Mouse (Mus musculus) left cerebral cortex, postnatal 14 days (tissue): ENCODE results near the gene Pbld1. TPM values are rescaled to one million over a fixed set of nuclear protein-coding genes. Genes with fewer than 3 reads are reported as not detected.
"Not testable (repeated sequence)": the region's sequence is repeated elsewhere in the genome, so short reads cannot be mapped to it uniquely, and the experiment has no call there.

Experiments
- DNase-seq, 2 experiments: peaks; one replicate each; pipeline ENCODE4 v3.0.0; 2021 to 2022; ENCODE audit warnings: low spot score in 2 of 2, mixed read lengths in 1 of 2
- intact Hi-C: fragments of 180-260 bp; cut with DNase I; formaldehyde crosslinking; loops from one replicate; pipeline ENCODE4 v1.15.1; 2025
- total RNA-seq, 2 experiments: library from RNA; stranded (reverse); gene quantifications; 2 replicates each; pipeline ENCODE4 v1.2.3; 2021

The Pbld1 gene
- total RNA-seq, 2 experiments from 2014 or later: 0.29 TPM; not detected in 1

DNA sequence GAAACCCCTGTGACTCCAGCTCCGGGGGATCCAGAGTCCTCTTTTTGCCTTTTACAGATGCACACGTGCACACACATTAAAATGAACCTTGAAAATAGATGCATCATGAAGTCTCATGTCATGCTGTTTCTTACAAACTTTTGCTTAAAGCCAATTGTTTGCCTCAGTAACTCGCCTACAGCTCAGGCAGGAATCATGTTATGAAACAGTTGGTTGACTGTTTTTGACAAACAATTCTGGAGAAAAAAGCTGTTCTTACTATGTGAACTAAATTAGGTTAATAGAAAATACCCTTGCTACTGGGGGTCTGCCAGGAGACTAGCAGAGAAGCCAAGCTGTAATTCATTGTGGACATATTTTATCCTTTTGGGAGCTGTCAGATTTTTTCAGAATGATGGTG is 27.0 kb upstream of the Pbld1 start:
- DNase-seq: no peak
- intact Hi-C loops: no loop called here

- intact Hi-C loops: no loop called here
- no peak for DNase-seq
Observed at GRCm38 (mm10) chr10:63038571-63039320, 21.2 kb upstream of the Pbld1 start.

DNA sequence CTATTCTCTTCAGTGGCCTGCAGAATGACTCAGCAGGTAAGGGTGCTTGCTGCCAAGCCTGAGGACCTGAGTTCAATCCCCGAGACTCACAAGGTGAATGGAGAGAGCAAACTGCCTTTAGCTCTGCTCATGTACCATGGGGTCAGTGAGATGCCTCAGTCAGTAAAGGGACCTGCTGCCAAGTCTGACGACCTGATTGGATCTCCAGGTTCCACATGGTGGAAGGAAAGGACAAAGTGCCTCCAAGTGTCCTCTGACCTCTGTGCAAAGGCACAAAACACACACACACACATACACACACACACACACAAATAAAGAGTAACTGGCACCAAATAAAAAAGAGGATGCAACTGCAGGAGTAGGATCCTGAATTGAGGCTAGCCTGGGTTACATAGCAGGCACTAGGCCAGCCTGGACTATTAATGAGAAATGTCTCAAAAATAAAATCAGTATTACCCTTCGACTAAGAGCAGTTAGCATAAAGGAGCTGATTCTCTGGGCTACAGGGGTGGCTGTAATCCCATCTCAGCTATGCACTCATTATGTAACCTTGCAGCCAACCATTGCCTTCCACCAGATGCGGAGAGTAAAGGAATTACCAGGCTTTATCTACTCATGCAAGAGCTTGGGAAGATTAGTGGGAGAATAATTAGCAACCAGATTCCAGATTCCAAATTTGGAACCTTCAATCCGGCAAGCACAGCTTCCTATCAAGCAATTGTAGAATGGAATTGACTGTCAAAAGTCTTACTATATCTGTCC is 19.9 kb upstream of the Pbld1 start:
- DNase-seq: no peak
- intact Hi-C loops: no loop called here

DNA sequence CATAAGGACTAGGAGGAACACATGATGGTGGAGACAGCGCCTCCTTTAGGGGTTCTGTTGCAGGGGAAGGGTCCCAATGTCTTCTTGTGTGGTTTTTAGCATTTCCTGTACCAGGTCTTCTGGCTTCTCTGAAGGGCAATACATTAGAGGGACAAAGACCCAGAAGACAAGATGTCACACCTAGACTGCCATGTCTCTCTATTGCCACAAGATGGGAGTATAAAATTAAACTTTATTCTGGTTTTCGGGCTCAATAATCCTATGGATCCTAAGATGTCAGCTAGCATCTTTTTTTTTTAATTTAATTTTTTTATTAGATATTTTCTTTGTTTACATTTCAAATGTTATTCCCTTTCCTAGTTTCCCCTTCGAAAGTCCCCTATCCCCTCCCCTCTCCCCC is 16.8 kb upstream of the Pbld1 start:
- intact Hi-C loops: no loop called here
- DNase-seq: no peak

- DNase-seq: no peak
- intact Hi-C loops: no loop called here
Observed at GRCm38 (mm10) chr10:63047751-63048150, 12.2 kb upstream of the Pbld1 start.

GRCm38 (mm10) chr10:63049106-63049505 is 10.9 kb upstream of the Pbld1 start:
- no peak for DNase-seq
- intact Hi-C loops: no loop called here

- intact Hi-C loops: no loop called here
- DNase-seq: no peak
Observed at GRCm38 (mm10) chr10:63051267-63051666, 8.7 kb upstream of the Pbld1 start.

DNA sequence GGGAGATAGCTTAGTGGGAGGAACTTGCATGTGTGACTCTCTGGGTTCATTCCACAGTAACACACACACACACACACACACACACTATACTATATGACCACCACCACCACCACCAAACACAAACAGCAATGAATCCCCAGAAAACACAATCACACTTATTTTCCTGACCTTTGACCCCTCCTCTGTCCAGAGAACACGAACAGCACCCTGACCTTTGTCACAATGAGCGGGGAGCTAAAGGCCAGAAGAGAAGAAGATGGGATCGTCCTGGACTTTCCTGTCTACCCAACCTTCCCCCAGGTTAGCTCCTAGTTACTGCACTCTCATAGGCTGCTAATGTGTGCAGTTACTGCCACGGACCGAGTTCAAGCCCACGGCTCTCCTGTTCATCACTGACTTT is 8.0 kb upstream of the Pbld1 start:
- DNase-seq: no peak
- intact Hi-C loops: no loop called here

GRCm38 (mm10) chr10:63053007-63053406 is 7.0 kb upstream of the Pbld1 start:
- no peak for DNase-seq
- intact Hi-C loops: no loop called here

GRCm38 (mm10) chr10:63054071-63054470 is 5.9 kb upstream of the Pbld1 start:
- intact Hi-C loops, DNase-seq: not testable (repeated sequence)

DNA sequence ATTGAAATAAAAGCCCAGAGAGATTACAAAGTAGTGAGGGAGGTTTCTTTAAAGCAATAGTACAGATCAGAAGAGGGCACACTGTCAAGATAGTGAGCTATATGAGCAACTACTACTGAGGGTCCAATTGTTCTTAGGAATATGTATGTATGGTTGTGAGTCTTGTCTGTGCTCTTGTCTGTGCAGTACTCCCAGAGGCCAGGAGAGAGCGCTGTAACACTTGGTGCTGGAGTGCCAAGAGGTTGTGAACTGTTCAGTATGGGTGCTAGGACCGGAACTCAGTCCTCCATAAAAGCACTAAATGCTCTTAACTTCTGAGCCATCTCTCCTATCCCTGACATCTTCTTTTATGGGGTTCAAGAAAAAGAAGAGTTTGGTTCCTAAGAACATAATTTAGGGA is 5.4 kb upstream of the Pbld1 start:
- intact Hi-C loops: no loop called here
- DNase-seq: no peak

DNA sequence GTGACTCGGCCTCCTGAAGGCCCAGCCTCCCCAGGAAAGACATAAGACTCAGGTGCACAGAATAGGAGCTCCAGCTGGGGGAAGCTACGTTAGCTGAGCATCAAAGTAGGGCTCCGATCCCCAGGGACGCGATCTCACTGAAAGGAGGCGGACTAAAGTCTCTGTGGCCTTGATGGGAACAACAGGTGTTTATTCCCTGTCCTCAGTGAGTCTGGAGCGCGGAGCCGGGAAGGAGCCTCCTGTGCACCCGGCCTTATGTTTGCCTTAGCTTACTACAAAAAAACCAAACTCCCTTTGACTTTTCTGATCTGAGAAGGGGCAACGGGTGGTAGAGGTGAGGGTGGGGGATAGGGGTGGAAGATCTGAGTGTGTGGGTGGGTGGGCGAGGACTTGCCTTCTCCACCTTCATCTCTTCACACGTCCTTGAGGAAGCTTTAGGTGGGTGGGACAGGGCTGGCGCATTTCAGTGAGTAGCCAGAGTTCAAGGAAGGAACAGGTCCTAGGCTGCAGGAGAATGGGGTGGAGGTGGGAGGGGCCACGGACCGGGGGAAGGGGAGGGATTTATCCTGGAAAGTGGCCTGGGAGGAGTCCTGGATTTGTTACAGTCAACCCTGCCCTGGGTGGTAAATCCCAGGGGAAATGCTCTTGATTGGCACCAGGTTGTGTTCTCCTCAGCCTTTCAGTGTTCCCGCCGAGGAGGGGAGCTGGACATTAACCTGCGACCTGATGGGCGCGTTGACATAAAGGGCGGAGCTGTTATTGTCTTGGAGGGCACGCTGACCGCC is 2.8 kb upstream of the Pbld1 start:
- no peak for DNase-seq
- intact Hi-C loops: no loop called here

GRCm38 (mm10) chr10:63060406-63060805 is 444 bp downstream of the Pbld1 start:
- intact Hi-C loops: loop anchor here (10.0 kb wide), 1 partner anchor 76 kb away; the partner anchor contains the start of gene Rufy2
- DNase-seq: no peak

DNA sequence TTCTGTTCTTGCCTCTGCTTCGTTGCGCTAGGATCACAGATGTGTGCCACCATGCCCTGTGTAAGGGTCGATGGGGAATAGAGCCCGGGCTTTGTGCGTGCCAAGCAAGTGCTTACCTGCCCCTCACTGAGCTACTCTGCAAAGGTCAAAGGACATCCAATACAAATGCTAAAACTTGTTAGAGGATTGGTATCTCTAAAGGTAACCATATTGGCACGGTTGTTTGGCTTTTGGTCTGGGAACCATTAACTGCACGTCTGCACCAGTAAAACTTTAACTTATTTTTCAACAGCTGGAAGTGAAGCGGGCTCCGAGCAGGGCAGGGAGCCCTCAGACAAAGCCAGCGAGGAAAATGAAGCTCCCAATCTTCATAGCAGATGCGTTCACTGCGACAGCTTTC is 1.3 kb downstream of the Pbld1 start:
- DNase-seq: no peak
- intact Hi-C loops: loop anchor here (10.0 kb wide), 1 partner anchor 76 kb away; the partner anchor contains the start of gene Rufy2

DNA sequence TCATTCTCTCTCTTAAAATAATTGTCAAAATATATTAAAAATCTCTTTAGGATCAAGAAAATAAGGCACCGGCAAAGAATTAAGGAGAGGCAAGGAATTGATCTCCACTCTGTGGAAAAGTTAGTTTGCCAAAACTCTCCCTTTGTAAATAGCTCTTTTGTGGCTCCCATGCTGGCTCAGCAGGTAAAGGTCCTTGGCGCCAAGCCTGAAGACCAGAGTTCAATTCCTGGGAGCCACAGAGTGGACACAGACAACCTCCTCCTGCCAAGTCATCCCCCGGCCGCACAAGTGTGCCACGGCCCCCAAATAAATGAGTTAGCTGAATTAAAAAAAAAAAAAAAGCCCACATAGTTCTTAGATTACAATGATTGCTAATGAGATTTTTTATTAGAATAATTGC is 2.7 kb downstream of the Pbld1 start:
- intact Hi-C loops: loop anchor here (10.0 kb wide), 1 partner anchor 78 kb away; the partner anchor contains the start of gene Rufy2
- DNase-seq: no peak

DNA sequence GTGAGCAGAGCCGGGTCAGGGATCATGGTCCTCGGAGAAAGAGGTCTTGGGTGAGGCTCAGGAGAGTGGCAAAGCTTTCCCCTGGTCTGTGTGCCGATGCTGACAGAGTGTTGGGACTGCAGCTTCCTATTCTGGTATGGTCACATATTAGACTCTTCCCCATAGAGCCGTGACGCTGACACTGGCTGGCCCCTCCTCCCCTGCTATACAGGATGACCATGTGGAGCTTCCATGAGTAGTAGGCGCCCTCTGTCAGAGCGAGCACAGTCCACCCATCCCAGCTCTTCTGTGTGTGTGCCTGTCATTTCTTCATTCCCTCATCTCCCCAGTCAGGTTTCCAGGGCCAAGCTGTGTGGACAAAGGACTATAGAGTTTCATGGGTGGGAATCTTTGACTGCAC is 3.4 kb downstream of the Pbld1 start:
- intact Hi-C loops: loop anchor here (10.0 kb wide), 1 partner anchor 79 kb away; the partner anchor contains the start of gene Rufy2
- no peak for DNase-seq

GRCm38 (mm10) chr10:63064516-63064915 is 4.6 kb downstream of the Pbld1 start:
- intact Hi-C loops: loop anchor here (10.0 kb wide), 1 partner anchor 80 kb away; the partner anchor contains the start of gene Rufy2
- DNase-seq: no peak

- intact Hi-C loops: loop anchor here (10.0 kb wide), 1 partner anchor 81 kb away; the partner anchor contains the start of gene Rufy2
- no peak for DNase-seq
Observed at GRCm38 (mm10) chr10:63065561-63065960, 5.6 kb downstream of the Pbld1 start.

- DNase-seq: peak; percentile 81 to 85
- intact Hi-C loops: loop anchor here (2.0 to 10.0 kb wide), 2 partner anchors 41 to 81 kb away; partner anchors contain the start of genes Hnrnph3, Pbld2 and Rufy2
Observed at GRCm38 (mm10) chr10:63065988-63066387, 6.0 kb downstream of the Pbld1 start.

DNA sequence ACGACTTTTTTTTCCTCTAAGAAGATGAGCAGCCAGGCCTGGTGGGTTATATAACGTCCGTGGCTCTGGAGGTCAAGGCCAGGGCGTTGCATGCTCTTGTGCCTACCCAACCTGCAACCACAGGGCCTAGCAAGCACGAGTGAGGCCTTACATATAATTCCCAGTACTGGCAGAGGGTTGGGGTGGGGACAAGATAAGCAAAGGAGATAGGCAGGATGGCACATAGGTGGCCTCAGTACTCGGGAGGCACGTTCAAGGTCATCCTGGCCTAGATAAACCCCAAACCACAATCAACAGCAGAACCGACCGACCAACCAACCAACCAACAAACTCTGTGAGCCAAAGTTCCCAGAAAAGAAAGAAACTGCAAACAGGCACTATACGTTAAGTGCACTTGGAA is 26.3 kb downstream of the Pbld1 start:
- DNase-seq: no peak
- intact Hi-C loops: no loop called here
